Mouse (Mus musculus): ENCODE measurements around the gene Sfmbt1.

The Sfmbt1 gene

GRCm38 (mm10) chr14:30824456-30824995 is 109.9 kb downstream of the Sfmbt1 start:
- no peak for DNase-seq (ENCODE audit: extremely low read depth, insufficient read length, low spot score)

GRCm38 (mm10) chr14:30825021-30825475 is 110.4 kb downstream of the Sfmbt1 start:
- DNase-seq (ENCODE audit: extremely low read depth, insufficient read length, low spot score), result no peak

- DNase-seq (ENCODE audit: extremely low read depth, insufficient read length, low spot score), result peak; percentile 76
Observed at GRCm38 (mm10) chr14:30825476-30826131, 111.0 kb downstream of the Sfmbt1 start, which contains the start of gene Tmem110. Gene Tmem110, plus strand, starts transcription at chr14:30825590.

GRCm38 (mm10) chr14:30826174-30827140 is 111.8 kb downstream of the Sfmbt1 start:
- DNase-seq (ENCODE audit: extremely low read depth, insufficient read length, low spot score), result no peak

DNA sequence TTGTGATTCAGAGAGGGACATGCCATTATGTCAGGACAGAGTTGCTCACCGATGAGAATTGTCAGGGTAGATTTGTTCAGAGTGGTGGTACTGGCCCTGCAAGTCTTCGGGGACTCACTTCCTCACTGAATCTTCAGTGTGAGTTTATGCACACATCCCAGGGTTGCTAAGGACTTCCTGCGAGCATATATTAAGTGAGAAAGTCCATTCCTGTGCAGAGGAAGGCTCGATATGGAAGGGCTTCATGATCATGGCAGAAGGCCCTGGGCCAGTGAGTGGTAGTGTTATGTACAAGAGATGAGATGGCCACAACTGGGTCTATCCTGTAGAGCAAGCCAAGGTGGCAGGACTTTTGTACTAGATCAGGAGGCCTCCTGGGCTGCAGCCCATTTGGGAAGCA is 112.8 kb downstream of the Sfmbt1 start:
- no peak for DNase-seq (ENCODE audit: extremely low read depth, insufficient read length, low spot score)

DNA sequence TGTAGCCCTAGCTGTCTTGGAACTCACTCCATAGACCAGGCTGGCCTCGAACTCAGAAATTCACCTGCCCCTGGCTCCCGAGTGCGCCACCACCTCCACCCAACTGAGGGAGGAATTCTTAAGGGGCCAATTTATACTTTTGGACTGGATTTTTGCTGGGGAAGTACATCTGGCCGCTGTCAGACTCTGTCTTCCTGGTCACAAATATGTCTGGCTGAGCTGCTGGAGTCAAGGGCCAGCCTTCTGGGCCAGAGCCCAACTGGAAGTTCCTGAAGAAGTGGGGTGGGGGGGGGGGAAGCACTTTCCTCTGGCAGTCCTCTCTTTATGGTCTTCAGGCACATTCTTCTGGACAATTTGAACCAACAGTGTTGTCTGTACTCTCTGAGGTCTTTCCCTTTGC is 113.4 kb downstream of the Sfmbt1 start:
- DNase-seq (ENCODE audit: extremely low read depth, insufficient read length, low spot score), result no peak

DNA sequence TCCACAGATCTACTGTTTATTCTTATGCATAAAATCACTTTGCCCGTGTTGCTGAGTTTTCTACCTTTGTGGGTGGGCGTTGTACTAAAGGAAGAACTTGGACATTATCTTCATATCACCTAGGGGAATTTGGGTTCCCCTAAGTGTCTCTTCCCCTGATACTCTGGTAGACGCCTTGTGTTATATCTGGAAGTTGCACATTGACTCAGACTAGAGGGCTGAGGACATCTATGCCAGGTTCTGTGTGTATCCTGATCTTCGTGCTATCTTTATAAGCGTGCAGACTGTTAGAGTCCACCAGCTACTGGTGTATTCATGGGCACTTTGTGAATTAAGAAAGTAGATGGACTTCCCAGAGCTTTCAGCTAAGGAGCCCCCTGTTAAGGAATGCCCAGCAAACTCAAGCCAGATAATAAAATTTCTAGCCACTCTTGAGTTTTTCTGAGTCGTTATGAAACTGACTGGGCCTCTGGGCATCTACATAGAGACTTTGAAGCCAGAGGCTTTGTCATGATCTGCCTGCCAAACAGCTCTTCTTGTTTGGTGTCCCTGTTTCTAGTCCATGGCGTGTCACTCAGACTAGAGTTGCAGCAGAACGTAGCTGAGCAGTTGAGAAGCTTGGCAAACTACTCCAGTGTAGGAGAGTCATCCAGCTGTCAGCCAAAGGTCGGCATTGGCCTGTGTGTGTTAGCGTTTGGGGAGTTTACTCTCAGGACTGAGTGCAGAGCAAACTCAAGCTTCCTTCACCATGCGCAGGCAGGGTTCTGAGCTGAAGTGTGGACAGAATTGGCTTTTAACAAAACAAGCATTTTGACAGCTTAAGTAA is 114.2 kb downstream of the Sfmbt1 start:
- no peak for DNase-seq (ENCODE audit: extremely low read depth, insufficient read length, low spot score)

GRCm38 (mm10) chr14:30837416-30837996 is 122.9 kb downstream of the Sfmbt1 start:
- no peak for DNase-seq (ENCODE audit: extremely low read depth, insufficient read length, low spot score)

GRCm38 (mm10) chr14:30843701-30844100 is 129.1 kb downstream of the Sfmbt1 start:
- DNase-seq (ENCODE audit: extremely low read depth, insufficient read length, low spot score), result no peak

GRCm38 (mm10) chr14:30850504-30850903 is 135.9 kb downstream of the Sfmbt1 start:
- DNase-seq (ENCODE audit: extremely low read depth, insufficient read length, low spot score), result no peak

DNA sequence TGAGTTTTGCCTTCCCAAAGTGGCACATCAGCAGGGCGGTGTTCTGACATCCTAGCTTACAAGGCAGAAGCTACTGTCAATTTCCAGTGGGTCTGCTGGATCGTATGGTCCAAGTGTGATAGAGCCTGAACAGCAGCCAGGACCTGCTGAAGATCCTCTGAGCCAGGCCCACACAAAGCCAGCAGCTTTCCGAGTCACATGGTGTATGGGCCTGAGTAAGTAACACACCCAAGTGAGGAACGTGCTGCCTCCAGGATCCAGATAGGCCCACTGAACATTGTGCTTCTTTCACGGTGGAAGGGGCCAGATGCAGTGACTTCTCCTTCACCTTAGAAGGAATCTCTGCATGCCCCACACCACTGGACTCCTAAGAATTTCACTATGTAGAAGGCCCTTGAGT is 137.7 kb downstream of the Sfmbt1 start:
- no peak for DNase-seq (ENCODE audit: extremely low read depth, insufficient read length, low spot score)

GRCm38 (mm10) chr14:30855316-30855715 is 140.7 kb downstream of the Sfmbt1 start:
- no peak for DNase-seq (ENCODE audit: extremely low read depth, insufficient read length, low spot score)

GRCm38 (mm10) chr14:30856885-30857507 is 142.3 kb downstream of the Sfmbt1 start:
- no peak for DNase-seq (ENCODE audit: extremely low read depth, insufficient read length, low spot score)

DNA sequence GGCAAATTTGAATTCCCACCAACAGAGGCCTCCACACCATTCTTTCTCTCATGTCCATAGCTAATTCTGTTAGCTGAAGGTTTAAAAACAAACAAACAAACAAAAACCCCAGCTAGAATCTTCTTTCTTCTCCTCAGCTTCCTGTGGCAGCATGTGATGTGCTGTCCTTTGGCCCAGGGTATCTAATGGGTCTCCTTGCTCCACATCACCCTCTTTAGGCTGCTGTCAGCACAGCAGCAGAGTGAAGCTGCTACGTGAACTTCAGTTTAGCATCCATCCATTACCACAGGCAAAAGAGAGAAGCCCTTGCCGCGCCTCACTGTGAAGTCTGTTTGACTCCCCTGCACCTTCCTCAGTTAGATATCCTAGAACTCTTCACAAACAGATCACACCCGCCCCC is 143.3 kb downstream of the Sfmbt1 start:
- no peak for DNase-seq (ENCODE audit: extremely low read depth, insufficient read length, low spot score)

- DNase-seq (ENCODE audit: extremely low read depth, insufficient read length, low spot score), result no peak
Observed at GRCm38 (mm10) chr14:30861421-30862125, 146.9 kb downstream of the Sfmbt1 start.

DNA sequence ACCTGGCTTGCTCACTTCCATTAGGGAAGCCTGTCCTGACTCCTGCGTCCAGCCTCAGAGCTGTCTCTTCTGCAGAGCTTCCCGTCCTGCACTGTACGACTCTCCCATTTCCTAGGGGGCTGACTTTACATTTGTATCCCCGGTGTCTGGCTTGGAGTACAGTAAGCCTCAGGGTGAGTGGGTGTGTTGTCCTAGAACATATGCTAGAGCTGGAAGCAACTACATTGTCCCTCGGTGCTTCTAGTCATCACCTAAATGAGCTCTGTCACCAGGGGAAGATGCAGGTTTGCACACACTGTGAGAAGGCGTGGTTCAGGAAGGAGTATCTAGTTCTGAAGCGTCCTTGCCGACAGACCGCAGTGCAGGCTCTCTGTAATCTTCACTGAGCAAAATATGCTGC is 147.7 kb downstream of the Sfmbt1 start:
- no peak for DNase-seq (ENCODE audit: extremely low read depth, insufficient read length, low spot score)

DNA sequence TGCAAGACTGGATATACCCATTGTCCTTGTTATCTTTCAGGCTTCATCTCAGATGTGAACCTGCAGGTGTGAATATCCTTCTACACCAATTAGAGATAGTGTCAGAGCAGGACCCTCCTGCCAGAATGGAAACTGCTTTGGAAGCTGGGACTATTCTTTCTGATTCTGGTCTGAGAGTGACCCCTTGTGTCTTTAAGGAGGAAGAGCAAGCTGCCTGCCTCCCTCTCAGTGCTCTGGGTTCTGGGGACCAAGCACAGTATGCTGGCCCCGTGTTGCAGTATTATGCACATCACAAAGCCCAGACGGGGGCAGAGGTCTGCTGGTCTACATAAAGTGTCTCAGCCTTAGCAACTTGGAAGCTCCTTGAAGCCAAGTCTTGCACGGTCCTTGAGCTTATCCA is 150.7 kb downstream of the Sfmbt1 start:
- DNase-seq (ENCODE audit: extremely low read depth, insufficient read length, low spot score), result no peak

GRCm38 (mm10) chr14:30867042-30867441 is 152.4 kb downstream of the Sfmbt1 start:
- DNase-seq (ENCODE audit: extremely low read depth, insufficient read length, low spot score), result no peak

DNA sequence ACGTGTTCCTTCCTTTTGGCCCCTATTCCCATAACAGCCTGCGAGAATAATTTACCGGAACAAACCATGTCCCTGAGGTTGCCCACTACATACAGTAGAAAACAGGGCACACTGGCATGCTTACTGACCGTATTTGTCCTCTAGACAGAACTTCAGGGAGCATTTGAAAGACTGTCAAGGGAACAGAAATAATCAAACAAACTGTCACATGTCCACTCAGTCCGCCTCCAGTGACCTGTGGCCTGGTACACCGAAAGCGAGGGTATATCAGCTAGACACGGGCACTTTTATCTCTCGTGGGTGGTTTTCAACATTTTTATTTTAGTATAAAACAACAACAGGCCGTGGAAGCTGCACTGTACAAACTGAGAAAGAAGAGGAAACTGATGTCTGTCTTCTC is 154.2 kb downstream of the Sfmbt1 start:
- DNase-seq (ENCODE audit: extremely low read depth, insufficient read length, low spot score), result no peak
